Mouse (Mus musculus) neural tube, embryonic 14.5 days (tissue): ENCODE data around the gene Atn1. TPM values are rescaled to one million over a fixed set of nuclear protein-coding genes. Genes with fewer than 3 reads are reported as not detected.
A peak's percentile ranks its signal among the peaks of the same experiment; 100 is the strongest.

Experiments
- ATAC-seq: fragments of 200-750 bp; cut with Nextera tagmentation; 2 replicates; pipeline ENCODE4 v1.8.0; 2017; ENCODE audit warnings: low read depth, mild to moderate bottlenecking, moderate TSS enrichment, moderate library complexity
- H3K27ac ChIP-seq: fragments of 300-500 bp; sonication (generic); 2 replicates; pipeline ENCODE4 v1.5.1; 2014; ENCODE audit warnings: low read depth, mild to moderate bottlenecking, control low read depth, low read length, moderate library complexity, mixed read lengths
- H3K27me3 ChIP-seq: fragments of 300-500 bp; sonication (generic); 2 replicates; pipeline ENCODE4 v1.6.1; 2014; ENCODE audit warnings: low read length; ENCODE audit not compliant: control insufficient read depth, insufficient read depth
- H3K36me3 ChIP-seq: fragments of 300-500 bp; sonication (generic); 2 replicates; pipeline ENCODE4 v1.6.1; 2014; ENCODE audit warnings: low read length, mixed read lengths; ENCODE audit not compliant: control insufficient read depth, insufficient read depth
- H3K4me1 ChIP-seq: fragments of 300-500 bp; sonication (generic); 2 replicates; pipeline ENCODE4 v1.6.1; 2014; ENCODE audit warnings: low read length; ENCODE audit not compliant: control insufficient read depth, insufficient read depth
- H3K4me2 ChIP-seq: fragments of 300-500 bp; sonication (generic); 2 replicates; pipeline ENCODE4 v1.6.1; 2014; ENCODE audit warnings: mild to moderate bottlenecking, low read depth, low read length, control low read depth
- H3K4me3 ChIP-seq: fragments of 300-500 bp; sonication (generic); 2 replicates; pipeline ENCODE4 v1.5.1; 2014; ENCODE audit warnings: low read depth, low read length, control low read depth, mixed read lengths
- H3K9ac ChIP-seq: fragments of 300-500 bp; sonication (generic); replicated peaks from 2 replicates; pipeline ENCODE4 v1.6.1; 2014; ENCODE audit warnings: low read depth, mild to moderate bottlenecking, control low read depth, low read length, mixed read lengths
- H3K9me3 ChIP-seq: fragments of 300-500 bp; sonication (generic); 2 replicates; pipeline ENCODE4 v1.6.1; 2016; ENCODE audit warnings: low read length; ENCODE audit not compliant: control insufficient read depth
- WGBS: fragments of 180-500 bp; shearing (Covaris S2); extraction: QIAGEN DNeasy Blood & Tissue Kit; methylation state at CpG from one replicate; pipeline ENCODE4 v1.1.7; 2014; 5-methylcytosine and 5-hydroxymethylcytosine counted together
- microRNA counts: library from miRNA; unstranded; fragments of <30 nt; microRNA quantifications from one replicate; lab custom pipeline; 2016
- microRNA-seq: library from miRNA; unstranded; fragments of <30 nt; microRNA quantifications from one replicate; pipeline ENCODE4, GENCODE M21; 2016
- polyA plus RNA-seq: library from polyadenylated mRNA; unstranded; fragments of >200 nt; fragmentation: Nextera tagmentation; extraction: Ambion mirVana; gene quantifications from 2 replicates; pipeline ENCODE4 v1.2.1, GENCODE M21; 2014

Atn1 gene
- polyA plus RNA-seq, 1 experiment from 2014 or later, result 27.5 TPM

GRCm38 (mm10) chr6:124699962-124700610 lies 56.2 kb downstream of the Atn1 start:
- H3K4me2 ChIP-seq, result no peak overlapping the region
- H3K36me3 ChIP-seq, result peaks cover 37% of the 10 kb centered on the region
- no peaks in the 10 kb centered on the region for H3K27me3 ChIP-seq
- 84% methylated on average over 11 of the region's 11 CpGs for WGBS
- no peak overlapping the region for H3K4me3 ChIP-seq
- H3K27ac ChIP-seq, result no peak overlapping the region
- H3K9ac ChIP-seq, result no peak overlapping the region
- no peaks in the 10 kb centered on the region for H3K9me3 ChIP-seq
- no peak for ATAC-seq
- no peaks in the 10 kb centered on the region for H3K4me1 ChIP-seq

GRCm38 (mm10) chr6:124699366-124699765 lies 57.0 kb downstream of the Atn1 start:
- ATAC-seq, result no peak
- Histone ChIP-seq H3K36me3 (peaks cover 29% of the 10 kb centered on the region), H3K4me2 (no peak overlapping the region), H3K9me3 (no peaks in the 10 kb centered on the region), H3K4me3 (no peak overlapping the region), H3K9ac (no peak overlapping the region), H3K4me1 (no peaks in the 10 kb centered on the region), H3K27ac (no peak overlapping the region), H3K27me3 (no peaks in the 10 kb centered on the region)
- WGBS, result 77% methylated on average over 4 of the region's 4 CpGs

GRCm38 (mm10) chr6:124698751-124699150 lies 57.6 kb downstream of the Atn1 start:
- Histone ChIP-seq H3K9me3 (no peaks in the 10 kb centered on the region), H3K9ac (no peak overlapping the region), H3K36me3 (peaks cover 23% of the 10 kb centered on the region), H3K27ac (no peak overlapping the region), H3K4me1 (peaks cover 3% of the 10 kb centered on the region; the same call in 1 of the 2 replicates), H3K27me3 (no peaks in the 10 kb centered on the region), H3K4me2 (no peak overlapping the region), H3K4me3 (no peak overlapping the region)
- no peak for ATAC-seq
- 88% methylated on average over 6 of the region's 6 CpGs for WGBS

- 89% methylated on average over 7 of the region's 7 CpGs for WGBS
Measured at GRCm38 (mm10) chr6:124696441-124697150, 59.7 kb downstream of the Atn1 start.

GRCm38 (mm10) chr6:124694166-124694955 lies 62.0 kb downstream of the Atn1 start:
- Histone ChIP-seq H3K27me3 (no peaks in the 10 kb centered on the region), H3K27ac (peak overlapping the region; percentile 48; the same call in 1 of the 2 replicates), H3K4me3 (no peak overlapping the region), H3K9me3 (no peaks in the 10 kb centered on the region), H3K4me1 (peaks cover 3% of the 10 kb centered on the region; the same call in 1 of the 2 replicates), H3K36me3 (peaks cover 5% of the 10 kb centered on the region; the same call in 1 of the 2 replicates), H3K9ac (no peak overlapping the region), H3K4me2 (no peak overlapping the region)
- ATAC-seq, result peak; percentile 76
- WGBS, result 78% methylated on average over 15 of the region's 15 CpGs

More at GRCm38 (mm10) chr6:124696441-124697150, 59.7 kb downstream of the Atn1 start:
- H3K4me1 ChIP-seq, result peaks cover 3% of the 10 kb centered on the region; the same call in 1 of the 2 replicates
- H3K4me2 ChIP-seq, result no peak overlapping the region
- H3K9ac ChIP-seq, result no peak overlapping the region
- H3K4me3 ChIP-seq, result no peak overlapping the region
- no peaks in the 10 kb centered on the region for H3K27me3 ChIP-seq
- H3K27ac ChIP-seq, result no peak overlapping the region
- H3K9me3 ChIP-seq, result no peaks in the 10 kb centered on the region
- no peak for ATAC-seq
- peaks cover 5% of the 10 kb centered on the region; the same call in 1 of the 2 replicates for H3K36me3 ChIP-seq

- Histone ChIP-seq H3K36me3 (no peaks in the 10 kb centered on the region), H3K4me2 (no peak overlapping the region), H3K27me3 (no peaks in the 10 kb centered on the region), H3K4me3 (no peak overlapping the region), H3K27ac (no peak overlapping the region), H3K4me1 (peaks cover 3% of the 10 kb centered on the region; the same call in 1 of the 2 replicates), H3K9ac (no peak overlapping the region), H3K9me3 (no peaks in the 10 kb centered on the region)
- no peak for ATAC-seq
- WGBS, result 83% methylated on average over 15 of the region's 15 CpGs
Measured at GRCm38 (mm10) chr6:124693243-124693981, 62.9 kb downstream of the Atn1 start.

MicroRNA genes within 50 kb of the gene (microRNA counts, 519-probe panel; counts per million panel counts)
- microRNA mmu-miR-141 (lab: Ali Mortazavi, UCI) (not detected), microRNA mmu-miR-200c (lab: Ali Mortazavi, UCI) (not detected)

Small RNA genes within 50 kb of the gene (microRNA-seq; reads per million reads assigned to microRNA genes)
- gene Mir141 (1.1 reads per million), gene Mir200c (5.4 reads per million, percentile 10 among the genes with 10 or more reads in this experiment)

Other genes with a start within 250 kb of the Atn1 start
- 0.11 and 0.33 TPM in 2 replicates for gene C1ra, start 244.1 kb downstream of the Atn1 start, polyA plus RNA-seq
- 0.72 and 0.75 TPM in 2 replicates for gene C1s1, start 214.2 kb downstream of the Atn1 start, polyA plus RNA-seq
- not detected in 2 replicates for gene C1rb, start 186.2 kb downstream of the Atn1 start, polyA plus RNA-seq
- 0.16 TPM in 1 of 2 replicates, not detected in the other for gene C1s2, start 120.4 kb downstream of the Atn1 start, polyA plus RNA-seq
- 40.0 and 44.7 TPM in 2 replicates for gene Lpcat3, start 93.5 kb downstream of the Atn1 start, polyA plus RNA-seq
- gene Emg1, start 44.3 kb downstream of the Atn1 start, polyA plus RNA-seq, result 94.2 and 99.8 TPM in 2 replicates
- gene Phb2, start 44.2 kb downstream of the Atn1 start, polyA plus RNA-seq, result 242 and 258 TPM in 2 replicates
- gene Ptpn6, start 17.8 kb downstream of the Atn1 start, polyA plus RNA-seq, result 2.6 and 4.4 TPM in 2 replicates
- 634 and 689 TPM in 2 replicates for gene Grcc10, start 15.2 kb downstream of the Atn1 start, polyA plus RNA-seq
- not detected in 2 replicates for gene Gm45234, start 503 bp downstream of the Atn1 start, polyA plus RNA-seq
- gene Eno2, start 13.1 kb upstream of the Atn1 start, polyA plus RNA-seq, result 154 and 205 TPM in 2 replicates
- gene Lrrc23, start 23.2 kb upstream of the Atn1 start, polyA plus RNA-seq, result 0.67 and 0.92 TPM in 2 replicates
- gene Spsb2, start 52.1 kb upstream of the Atn1 start, polyA plus RNA-seq, result 3.9 and 4.4 TPM in 2 replicates
- gene Tpi1, start 57.8 kb upstream of the Atn1 start, polyA plus RNA-seq, result 393 and 412 TPM in 2 replicates
- 162 and 171 TPM in 2 replicates for gene Usp5, start 73.0 kb upstream of the Atn1 start, polyA plus RNA-seq
- gene Cdca3, start 73.0 kb upstream of the Atn1 start, polyA plus RNA-seq, result 16.8 and 16.9 TPM in 2 replicates
- gene Gnb3, start 83.8 kb upstream of the Atn1 start, polyA plus RNA-seq, result 0.44 and 0.54 TPM in 2 replicates
- 19.1 and 23.7 TPM in 2 replicates for gene P3h3, start 101.2 kb upstream of the Atn1 start, polyA plus RNA-seq
- gene Gpr162, start 107.5 kb upstream of the Atn1 start, polyA plus RNA-seq, result 11.2 and 14.2 TPM in 2 replicates
- 0.12 TPM in 1 of 2 replicates, not detected in the other for gene Cd4, start 131.7 kb upstream of the Atn1 start, polyA plus RNA-seq
- gene Lag3, start 155.2 kb upstream of the Atn1 start, polyA plus RNA-seq, result 2.6 and 3.4 TPM in 2 replicates
- 664 and 670 TPM in 2 replicates for gene Ptms, start 163.6 kb upstream of the Atn1 start, polyA plus RNA-seq
- 560 and 584 TPM in 2 replicates for gene Mlf2, start 174.9 kb upstream of the Atn1 start, polyA plus RNA-seq
- 89.5 and 93.8 TPM in 2 replicates for gene Cops7a, start 209.0 kb upstream of the Atn1 start, polyA plus RNA-seq
- 41.3 and 62.3 TPM in 2 replicates for gene Pianp, start 240.2 kb upstream of the Atn1 start, polyA plus RNA-seq